Mouse (Mus musculus): Measurements from ENCODE around the gene Dlgap1. TPM values are rescaled to one million over a fixed set of nuclear protein-coding genes. Genes with fewer than 3 reads are reported as not detected.
"Not testable (repeated sequence)": the region's sequence is repeated elsewhere in the genome, so short reads cannot be mapped to it uniquely, and the experiment has no call there.

The Dlgap1 gene
- total RNA-seq, 2 experiments from 2014 or later, result 0.05 to 0.22 TPM

DNA sequence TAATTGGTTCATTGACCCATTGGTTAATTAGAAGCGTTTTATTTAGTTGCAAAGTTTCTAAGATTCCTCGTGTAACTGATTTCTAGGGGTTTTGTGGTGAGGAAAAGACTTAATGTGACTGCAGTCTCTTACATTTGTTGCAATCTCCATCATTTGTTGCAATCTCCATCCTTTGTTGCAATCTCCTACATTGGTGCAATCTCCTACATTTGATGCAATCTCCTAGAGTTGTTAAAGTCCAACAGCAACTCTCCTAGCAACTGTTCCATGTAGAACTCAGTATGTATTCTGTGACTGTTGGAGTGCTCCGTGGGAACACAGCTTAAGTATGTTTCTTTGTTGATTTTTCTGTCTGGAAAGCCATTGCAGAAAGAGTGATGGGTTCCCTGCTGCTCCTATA is 565.4 kb downstream of the Dlgap1 start:
- no peak for TF ChIP-seq CTCF (IDR thresholded peaks at IDR 0.05)
- Histone ChIP-seq H3K4me3 (no peak overlapping the region), H3K27ac (no peak overlapping the region)
- no peak for DNase-seq
- intact Hi-C loops (cut with DNase I), result no loop called here

DNA sequence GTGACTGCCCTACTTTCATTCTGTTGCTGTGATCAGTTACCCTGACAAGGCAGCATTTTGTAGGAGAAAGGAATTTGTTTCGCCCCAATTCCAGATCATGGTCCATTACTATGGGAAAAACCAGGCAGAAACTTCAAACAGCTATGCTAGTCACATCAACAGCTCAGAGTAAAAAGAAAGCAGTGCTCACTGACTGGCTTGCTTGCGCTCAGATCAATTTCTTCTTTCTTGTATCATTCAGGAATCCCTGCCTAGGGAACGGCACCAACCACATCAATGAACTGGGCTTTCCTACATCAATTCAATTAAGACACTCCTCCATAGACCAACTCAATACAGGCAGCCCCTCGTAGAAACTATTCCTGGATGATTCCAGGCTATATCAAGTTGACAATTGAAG is 572.9 kb downstream of the Dlgap1 start:
- no peak for DNase-seq
- intact Hi-C loops (cut with DNase I), result no loop called here
- no peak for TF ChIP-seq CTCF (IDR thresholded peaks at IDR 0.05)
- no peak overlapping the region for H3K4me3 ChIP-seq
- H3K27ac ChIP-seq, result no peak overlapping the region

DNA sequence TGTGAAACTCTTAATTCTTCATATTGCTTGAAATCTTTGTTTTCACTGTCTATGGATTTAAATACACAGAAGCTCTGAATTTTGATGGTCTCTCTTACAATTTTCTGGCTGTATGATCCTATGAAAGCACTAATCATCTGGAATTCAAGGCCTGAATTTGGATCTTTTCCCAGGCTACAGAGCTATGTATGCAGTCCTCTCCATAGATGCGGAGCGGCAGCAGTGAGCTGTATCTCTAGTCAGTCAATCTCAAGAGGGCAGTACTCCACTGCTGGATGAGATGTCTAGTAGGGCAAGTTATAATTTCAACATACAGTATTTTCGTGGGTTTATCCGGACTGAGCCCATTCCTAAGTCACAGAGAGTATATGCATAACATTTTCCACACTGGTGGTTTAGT is 581.9 kb downstream of the Dlgap1 start:
- no peak for DNase-seq
- no peak for TF ChIP-seq CTCF (IDR thresholded peaks at IDR 0.05)
- Histone ChIP-seq H3K4me3 (no peak overlapping the region), H3K27ac (no peak overlapping the region)
- intact Hi-C loops (cut with DNase I), result no loop called here

DNA sequence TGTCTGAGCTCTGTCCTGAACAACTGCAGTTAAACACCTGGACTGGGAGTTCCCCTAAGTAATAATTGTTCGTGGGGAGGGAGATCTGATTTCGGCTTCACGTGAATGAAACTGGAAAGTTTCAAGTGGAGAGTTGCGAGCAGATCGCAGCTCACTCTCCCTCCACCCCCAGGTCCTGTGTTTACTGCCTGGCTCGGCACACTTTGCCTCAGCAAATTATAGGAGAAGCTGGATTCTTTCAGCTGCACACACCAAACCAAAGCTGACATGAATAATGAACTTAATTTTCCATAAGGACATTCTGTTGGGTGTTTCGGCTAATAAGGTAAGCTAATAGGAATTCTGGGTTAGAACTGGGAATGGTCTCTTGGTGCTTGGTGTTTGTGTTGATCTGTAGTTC is 592.7 kb downstream of the Dlgap1 start:
- Histone ChIP-seq H3K27ac (no peak overlapping the region), H3K4me3 (peak overlapping the region; percentile 32)
- intact Hi-C loops (cut with DNase I), result no loop called here
- TF ChIP-seq CTCF (IDR thresholded peaks at IDR 0.05), result no peak
- no peak for DNase-seq

DNA sequence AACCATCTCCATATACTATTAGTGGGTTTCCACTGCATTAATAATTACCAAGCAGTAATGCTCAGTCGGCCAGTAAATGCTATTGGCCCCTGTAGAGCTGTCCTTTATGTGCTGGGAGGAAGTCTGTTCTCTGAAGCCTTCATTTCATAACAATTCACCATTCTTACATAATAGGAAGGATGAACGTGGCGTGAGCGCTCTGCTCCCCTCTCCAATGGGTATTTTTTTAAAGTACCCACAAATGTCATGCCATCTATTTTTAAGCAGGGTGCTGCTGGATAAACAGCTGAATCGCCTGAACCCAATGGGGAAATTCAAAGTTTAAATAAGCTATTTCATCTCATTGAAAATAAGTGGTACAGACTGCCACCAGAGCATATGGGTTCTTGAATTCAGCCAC is 602.0 kb downstream of the Dlgap1 start:
- Histone ChIP-seq H3K27ac (no peak overlapping the region), H3K4me3 (no peak overlapping the region)
- no peak for DNase-seq
- no peak for TF ChIP-seq CTCF (IDR thresholded peaks at IDR 0.05)
- intact Hi-C loops (cut with DNase I), result no loop called here

DNA sequence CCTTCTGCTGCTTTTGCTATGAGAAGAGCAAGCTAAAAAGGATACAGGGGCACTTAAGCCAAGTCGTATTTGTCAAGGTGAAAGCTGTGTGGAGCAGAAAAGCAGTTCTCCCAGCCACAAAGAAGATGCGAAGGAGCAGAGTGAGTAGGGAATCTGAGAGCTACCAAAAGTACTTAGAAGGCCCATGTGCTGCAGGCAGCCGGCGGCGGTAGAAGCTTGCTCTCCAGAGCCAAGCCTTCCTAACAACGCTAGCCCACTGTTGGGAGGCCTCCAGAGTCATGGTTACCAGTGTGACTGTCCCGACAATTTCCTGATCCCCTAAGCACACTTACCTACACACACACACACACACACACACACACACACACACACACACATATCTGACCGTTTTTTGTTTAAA is 614.2 kb downstream of the Dlgap1 start:
- intact Hi-C loops (cut with DNase I), result no loop called here
- H3K4me3 ChIP-seq, result no peak overlapping the region
- no peak for TF ChIP-seq CTCF (IDR thresholded peaks at IDR 0.05)
- DNase-seq, result no peak
- H3K27ac ChIP-seq, result no peak overlapping the region

DNA sequence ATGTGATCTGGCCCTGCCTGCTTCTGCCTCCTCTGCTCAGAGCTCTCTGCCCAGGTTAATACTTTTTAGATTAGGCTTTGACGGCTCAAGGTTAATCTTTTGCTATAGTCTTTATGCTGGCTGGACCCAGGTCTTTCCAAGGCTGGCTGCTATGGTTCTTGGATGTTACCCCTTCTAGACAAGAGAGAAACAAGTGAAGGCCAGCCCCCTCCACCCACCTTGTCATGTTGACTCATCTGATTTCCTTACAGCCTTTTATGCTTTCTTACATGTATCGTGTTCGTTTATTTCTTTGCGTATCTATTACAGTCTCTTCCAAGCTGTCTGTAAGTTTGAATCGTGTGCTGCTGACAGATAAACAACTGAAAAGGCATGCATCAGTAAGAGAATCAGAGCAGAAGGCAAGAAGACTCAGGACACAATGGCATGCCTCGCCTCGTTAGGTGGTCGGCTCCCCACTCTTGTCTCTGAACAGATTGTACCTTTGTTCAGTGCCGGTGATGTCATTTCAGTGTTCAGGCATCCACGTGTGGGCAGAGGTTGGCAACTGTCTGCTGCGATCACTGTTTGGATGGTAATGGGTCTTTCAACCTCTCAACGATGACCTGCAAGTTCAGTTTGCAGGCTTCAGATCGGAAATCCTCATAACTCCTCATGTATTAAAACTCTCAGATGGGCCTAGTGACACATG is 618.0 kb downstream of the Dlgap1 start:
- H3K27ac ChIP-seq, result no peak overlapping the region
- no peak overlapping the region for H3K4me3 ChIP-seq
- no peak for DNase-seq
- TF ChIP-seq CTCF (IDR thresholded peaks at IDR 0.05), result no peak
- intact Hi-C loops (cut with DNase I), result no loop called here

DNA sequence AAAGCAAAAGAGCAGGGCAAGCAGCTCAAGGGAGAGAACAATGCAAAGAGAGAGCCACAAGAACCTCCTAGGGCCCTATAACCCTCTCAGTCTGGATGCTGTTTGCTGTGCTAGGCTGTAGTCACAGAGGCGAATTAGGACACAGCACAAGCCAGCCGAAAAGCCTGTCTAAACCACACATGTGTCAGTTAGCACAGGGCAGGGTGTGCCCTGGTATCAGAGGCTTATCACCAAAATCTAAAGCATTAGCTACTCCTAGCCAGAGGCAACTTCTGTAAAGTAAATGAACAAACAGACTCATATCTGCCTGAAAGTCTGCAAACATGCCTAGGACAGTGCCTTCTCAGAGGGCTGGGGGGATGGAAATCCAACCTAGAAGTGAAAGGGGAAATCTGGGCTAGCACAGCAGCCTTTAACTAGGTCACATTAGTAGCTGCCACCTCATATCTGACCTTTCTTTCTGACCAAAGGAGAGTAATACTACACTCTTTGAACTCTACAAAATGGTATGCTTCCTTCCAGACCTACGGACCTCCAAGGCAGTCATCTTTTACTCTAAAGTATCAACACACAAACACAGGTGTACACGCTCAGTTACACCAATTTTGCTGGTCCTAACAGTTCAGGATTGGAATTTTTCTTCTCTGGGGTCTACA is 619.2 kb downstream of the Dlgap1 start:
- intact Hi-C loops (cut with DNase I); DNase-seq: not testable (repeated sequence)

DNA sequence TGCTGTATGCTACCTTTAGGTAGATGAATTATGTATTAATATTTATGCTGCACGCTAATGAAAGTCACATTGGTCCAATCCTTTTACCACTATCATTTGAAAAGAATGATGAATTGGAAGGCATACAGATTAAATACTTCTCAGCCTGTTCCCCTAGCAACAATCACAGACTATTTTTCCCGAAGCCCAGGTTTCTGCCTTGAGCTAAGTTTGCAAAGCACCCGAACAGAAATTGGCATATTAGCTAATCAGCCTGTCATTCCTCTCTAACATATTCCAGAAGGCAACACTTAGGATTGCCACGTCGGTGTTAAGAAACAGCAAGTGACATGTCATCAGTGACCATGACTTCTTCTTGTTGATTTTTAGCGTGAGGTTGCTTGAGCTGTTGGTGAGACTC is 619.8 kb downstream of the Dlgap1 start:
- Histone ChIP-seq H3K4me3 (no peak overlapping the region), H3K27ac (no peak overlapping the region)
- no peak for TF ChIP-seq CTCF (IDR thresholded peaks at IDR 0.05)
- intact Hi-C loops (cut with DNase I), result no loop called here
- no peak for DNase-seq

More for the DNA sequence above, 619.2 kb downstream of the Dlgap1 start:
- not testable (repeated sequence) for H3K4me3 ChIP-seq, H3K27ac ChIP-seq

DNA sequence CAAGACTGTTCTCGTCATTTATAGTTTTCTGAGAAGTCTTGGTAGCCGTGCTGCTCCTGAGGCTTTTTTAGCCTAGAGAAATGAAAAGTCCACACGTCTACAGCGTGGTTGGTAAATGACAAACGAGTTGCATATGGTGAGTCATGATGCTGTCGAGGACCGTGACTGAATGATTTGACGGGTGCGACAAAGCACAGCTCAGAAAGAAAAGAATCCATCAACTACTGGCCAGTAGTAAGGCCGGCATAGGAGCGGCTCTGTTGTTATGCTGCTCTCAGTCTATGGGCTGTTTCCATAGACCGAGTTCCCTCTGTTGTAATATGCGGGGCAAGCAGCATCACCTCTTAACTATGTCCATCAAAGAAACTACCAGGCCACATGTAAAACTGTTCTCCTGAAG is 620.3 kb downstream of the Dlgap1 start:
- no peak for TF ChIP-seq CTCF (IDR thresholded peaks at IDR 0.05)
- intact Hi-C loops (cut with DNase I), result no loop called here

DNA sequence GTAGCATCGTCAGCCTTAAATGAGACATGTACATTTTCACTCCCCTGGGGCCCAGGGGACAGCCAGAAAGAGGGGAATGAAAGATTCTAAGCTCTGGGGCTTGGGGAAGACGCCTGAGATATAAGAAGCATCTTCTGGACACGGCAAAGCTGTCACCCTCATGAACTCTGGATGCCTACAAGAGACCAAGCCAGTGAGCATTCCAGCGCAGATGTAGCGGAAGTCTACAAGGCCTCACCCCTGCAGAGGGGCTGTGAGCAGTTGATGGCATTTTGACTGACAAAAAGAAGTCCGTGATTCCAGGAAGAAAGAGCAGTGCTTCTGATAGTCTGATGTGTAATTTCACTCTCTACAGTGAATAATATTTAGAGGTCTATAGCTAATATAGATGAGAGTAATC is 621.6 kb downstream of the Dlgap1 start:
- no peak for TF ChIP-seq CTCF (IDR thresholded peaks at IDR 0.05)
- intact Hi-C loops (cut with DNase I), result no loop called here
- Histone ChIP-seq H3K27ac (no peak overlapping the region), H3K4me3 (no peak overlapping the region)
- no peak for DNase-seq

More for the DNA sequence above, 620.3 kb downstream of the Dlgap1 start:
- no peak for DNase-seq
- Histone ChIP-seq H3K4me3 (no peak overlapping the region), H3K27ac (no peak overlapping the region)

DNA sequence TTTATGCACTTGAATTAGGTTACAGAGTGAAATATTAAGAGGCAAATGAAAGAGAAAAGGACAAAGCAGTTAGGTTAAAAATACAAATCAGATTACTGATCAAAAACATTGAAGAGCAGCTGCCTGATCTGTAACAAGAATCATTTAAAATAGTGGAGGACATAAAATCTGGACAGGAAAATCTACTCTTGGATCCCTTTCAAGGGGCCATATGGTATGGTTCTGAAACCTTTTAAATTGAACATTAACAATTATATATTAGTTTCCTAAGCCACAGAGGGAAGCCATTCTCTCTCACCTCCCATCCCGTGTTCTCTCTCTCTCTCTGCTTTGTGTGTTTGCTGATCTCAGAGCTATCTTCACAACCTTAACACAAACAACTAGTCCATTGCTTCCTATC is 625.4 kb downstream of the Dlgap1 start:
- TF ChIP-seq CTCF (IDR thresholded peaks at IDR 0.05), result no peak
- no peak for DNase-seq
- H3K4me3 ChIP-seq, result no peak overlapping the region
- H3K27ac ChIP-seq, result no peak overlapping the region
- intact Hi-C loops (cut with DNase I), result no loop called here

DNA sequence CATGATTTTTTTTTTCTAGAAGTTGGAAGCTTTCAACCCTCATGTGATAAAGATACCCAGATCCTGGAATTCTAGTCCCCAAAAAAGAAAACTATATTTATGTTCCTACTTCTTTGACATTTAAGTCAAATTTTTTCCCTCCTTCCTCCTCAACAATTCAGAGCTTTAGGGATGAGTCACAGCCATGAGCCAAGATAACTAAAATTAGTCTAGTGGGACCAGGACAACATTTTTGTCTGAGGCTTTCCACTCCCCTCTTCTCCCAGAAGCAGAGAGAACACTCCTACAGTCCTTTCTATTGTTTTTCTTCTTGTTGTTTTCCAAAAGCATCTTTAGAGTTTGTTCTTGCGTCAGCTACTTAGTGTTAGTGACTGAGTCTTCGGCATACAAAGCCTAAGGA is 627.5 kb downstream of the Dlgap1 start:
- TF ChIP-seq CTCF (IDR thresholded peaks at IDR 0.05), result no peak
- Histone ChIP-seq H3K27ac (no peak overlapping the region), H3K4me3 (no peak overlapping the region)
- no peak for DNase-seq
- intact Hi-C loops (cut with DNase I), result no loop called here

DNA sequence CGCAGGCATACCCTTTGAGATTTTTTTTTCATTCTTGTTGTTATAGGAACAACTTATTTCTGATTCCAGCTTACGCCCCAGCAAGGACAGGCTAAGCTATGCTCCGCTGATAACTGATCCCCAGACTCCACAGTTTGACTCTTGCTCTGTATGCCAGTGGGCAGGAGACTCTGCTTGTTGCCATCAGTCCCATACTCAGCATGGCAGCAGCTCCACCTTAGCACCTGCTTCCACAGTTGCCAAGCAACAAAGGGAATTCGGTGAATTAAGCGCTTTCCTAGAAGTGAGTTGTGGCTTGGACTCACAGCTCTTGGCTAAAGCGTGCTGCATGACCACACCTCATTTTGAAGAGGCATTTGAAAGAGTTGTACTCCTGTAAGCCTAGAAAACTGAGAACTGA is 631.6 kb downstream of the Dlgap1 start:
- no peak for TF ChIP-seq CTCF (IDR thresholded peaks at IDR 0.05)
- no peak overlapping the region for H3K4me3 ChIP-seq
- intact Hi-C loops (cut with DNase I), result no loop called here
- no peak for DNase-seq
- H3K27ac ChIP-seq, result no peak overlapping the region

Measured in gastrocnemius, adult 2 months (tissue).